Mouse (Mus musculus): ENCODE measurements around the gene Atp6v1c2.

The Atp6v1c2 gene

DNA sequence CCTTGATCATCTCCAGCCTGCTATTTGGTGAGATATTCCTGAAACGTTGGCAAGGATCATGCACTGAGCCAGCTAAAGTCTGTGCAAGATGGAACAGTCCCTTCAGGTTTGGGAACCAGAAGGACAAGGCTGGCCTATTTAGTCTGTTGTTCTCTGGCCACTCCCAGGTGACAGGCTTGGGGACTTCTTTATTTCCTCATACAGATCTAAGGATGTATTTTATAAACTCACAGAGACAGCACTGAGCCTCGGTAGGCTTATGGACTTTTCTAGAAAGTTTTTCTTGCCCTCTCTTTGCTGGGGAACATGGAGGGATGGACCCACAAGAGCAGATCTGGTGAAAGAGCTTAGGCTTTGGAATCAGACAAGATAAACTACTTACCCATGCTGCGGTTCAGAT is at the start of gene Atp6v1c2:
Atp6v1c2 (minus strand) TSS at position 101 of the 400 bp plus-strand sequence.
- no peak for DNase-seq

DNA sequence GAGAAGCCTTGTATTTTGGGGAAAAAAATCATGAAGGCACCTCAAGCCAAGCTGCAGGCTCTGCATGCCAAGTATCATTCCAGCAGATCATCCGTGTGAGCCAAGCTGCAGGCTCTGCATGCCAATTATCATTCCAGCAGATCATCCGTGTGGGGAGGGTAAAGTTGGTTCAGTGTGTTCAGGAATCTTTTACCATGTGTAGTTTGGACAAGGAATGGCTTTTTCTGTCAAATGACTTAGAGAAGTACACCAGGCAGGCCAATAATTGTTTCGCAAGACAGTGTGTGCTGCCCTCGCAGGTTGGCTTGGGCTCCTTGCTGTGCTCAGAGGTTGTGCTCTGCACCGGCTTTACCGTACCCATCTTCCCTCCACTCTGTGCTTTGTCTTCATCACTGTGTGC is 47.4 kb upstream of the Atp6v1c2 start:
- no peak for DNase-seq

DNA sequence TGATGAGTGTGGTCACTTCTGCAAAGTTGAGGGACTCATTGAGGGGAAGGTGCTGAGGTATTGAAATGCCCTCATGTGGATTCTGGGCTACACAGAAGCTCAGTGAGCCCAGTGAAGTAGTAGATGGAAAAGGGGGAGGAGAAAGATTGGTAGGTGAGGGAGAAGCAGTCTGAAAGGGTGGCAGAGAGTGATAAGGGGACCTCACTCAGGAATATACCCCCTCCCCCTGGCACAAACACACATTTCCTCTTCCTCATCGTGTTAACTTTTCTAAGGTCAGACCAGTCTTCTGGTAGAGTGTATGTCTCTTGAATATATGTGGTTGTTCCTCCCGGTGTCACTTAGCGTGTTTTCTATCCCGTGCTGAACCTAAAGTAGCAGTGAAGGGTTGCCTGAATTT is 46.1 kb upstream of the Atp6v1c2 start:
- no peak for DNase-seq

DNA sequence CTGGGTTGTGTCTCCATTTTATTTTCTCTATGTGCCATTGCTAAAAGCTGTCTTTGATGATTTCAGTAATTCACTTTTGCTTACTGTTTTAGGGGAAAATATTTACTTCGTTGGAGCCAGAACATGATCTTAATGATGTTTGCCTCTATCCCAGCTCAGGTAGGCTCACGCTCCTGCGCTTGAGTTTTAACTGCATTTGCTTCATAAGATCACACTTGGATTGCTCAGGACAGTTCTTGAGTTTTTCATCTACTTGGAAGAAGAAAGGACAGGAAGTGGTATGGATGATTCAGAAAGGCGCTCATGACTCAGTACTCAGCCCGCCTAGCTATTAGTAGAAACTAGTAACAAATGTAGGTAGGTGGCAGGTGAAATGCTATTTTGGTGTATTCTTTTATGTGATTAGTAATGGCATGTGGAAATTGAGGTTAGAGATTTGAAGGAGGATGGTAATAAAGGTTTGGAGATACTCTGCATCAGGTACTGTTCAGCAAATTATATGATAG is 44.4 kb upstream of the Atp6v1c2 start:
- no peak for DNase-seq

DNA sequence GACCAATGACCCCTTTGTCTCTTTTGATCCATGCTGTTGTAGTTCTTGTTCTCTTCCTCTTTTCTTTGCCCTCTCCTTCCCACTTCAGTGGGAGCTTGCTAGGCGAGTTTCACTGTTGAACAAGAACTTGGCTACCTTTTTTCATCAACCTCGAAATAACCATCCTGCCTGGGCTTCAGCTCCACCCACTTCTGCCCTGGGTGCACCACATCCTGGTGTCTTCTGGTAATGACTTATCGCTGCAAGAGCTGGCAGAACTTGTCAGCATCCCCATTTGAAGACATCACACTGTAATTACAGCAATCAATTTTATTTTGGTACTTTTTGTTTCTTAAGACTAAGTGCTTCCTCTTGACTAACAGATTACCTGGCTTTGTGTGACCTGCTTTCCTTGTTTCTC is 43.5 kb upstream of the Atp6v1c2 start:
- DNase-seq = peak; percentile 14

DNA sequence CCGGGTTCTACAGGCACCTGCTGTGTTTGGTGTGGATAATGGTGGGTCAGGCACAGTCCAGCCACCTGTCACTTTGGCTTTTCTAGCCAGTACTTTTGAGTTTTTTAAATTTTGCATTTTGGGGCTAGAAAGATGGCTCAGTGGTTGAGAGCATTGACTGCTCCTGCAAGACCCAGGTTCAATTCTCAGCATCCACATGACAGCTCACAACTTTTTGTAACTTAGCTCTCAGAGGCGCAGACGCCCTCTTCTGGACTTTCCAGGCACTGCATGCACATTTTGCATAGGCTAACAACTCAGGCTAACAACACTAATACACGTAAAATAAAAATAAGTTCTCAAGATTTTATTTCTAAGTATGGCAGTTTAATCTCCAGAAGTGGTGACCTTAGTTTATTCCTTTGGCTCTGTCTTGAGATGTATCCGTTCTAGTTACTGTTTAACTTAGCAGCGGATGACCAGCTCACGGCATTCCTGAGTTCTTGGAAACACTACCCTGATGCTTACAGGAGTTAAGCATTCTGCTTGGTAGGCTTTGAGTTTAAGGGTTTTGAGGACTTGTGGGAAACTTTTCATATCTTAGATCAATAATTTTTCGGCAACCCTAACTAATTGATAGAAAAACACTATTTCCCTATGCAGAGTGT is 42.6 kb upstream of the Atp6v1c2 start:
- peak; percentile 19 for DNase-seq

DNA sequence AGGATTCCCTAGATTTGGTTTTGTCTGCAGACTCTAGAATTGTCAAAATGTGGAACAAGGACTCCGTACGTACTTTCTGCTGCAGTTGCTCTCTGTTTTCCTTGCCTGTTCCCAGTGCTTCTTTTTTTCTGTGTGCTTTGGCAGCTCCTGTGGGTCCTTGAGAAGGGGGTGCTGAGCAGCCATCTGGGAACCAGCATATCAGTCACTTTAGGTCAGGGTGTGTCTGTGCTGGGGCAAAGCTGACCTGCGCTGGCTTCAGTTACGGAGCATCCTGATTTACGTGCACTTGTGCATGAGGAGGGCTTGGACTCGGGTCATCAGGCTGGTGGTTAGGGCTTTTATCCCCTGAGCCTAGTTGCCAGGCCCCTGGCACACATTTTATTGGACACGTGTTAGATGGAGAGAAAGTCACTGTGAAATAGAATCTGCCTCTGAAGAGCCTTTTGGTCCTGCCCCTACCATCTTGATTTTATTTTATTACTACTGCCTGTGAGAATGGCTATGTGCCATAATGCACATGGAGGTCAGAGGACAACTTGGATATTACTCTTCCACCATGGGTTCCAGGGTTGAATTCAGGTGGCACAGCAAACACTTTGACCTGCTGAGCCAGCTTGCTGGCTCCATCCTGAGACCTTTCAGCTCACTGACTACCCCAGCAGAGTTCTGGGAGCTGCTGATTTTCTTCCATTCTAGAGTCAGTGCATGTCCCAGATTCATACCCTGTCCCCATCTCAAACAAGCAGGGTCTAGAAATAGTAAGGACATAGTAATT is 40.6 kb upstream of the Atp6v1c2 start:
- DNase-seq = no peak

DNA sequence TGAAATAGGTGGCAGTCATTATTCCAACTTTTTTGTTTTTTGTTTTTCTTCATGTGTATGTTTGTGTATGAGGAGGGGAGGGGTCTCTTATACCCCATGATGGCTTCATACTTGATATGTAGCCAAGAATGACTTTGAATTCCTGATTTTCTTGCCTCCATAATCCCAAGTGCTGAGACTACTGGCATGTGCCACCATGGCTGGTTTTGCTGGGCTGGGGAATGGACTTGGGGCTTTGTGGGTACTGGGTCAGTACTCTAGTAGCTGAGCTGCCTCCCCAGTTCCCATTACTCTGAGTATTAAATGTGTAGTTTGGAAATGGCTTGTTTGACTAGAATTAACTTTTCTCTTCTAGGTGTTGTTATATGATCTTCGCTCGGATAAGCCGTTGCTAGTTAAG is 40.0 kb upstream of the Atp6v1c2 start:
- DNase-seq = no peak

DNA sequence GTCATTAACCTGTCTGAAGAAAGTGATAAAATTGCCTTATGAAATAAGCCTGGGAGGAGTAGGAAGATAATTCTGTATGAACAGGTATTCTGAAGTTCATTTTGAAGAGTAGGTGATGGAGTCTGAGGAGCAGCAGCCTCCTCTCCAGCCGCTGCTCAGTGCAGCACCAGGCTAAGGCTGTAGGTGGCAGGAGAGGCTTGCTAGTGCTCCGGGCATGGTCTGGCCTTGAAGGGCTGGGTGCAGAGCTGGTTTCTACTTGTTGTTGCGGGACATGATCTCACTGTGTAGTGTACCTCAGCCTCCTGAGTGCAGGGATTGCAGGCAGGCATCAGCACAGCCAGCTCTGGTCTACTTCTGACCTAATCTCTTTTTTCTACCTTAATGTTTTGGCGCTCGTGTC is 37.8 kb upstream of the Atp6v1c2 start:
- peak; percentile 48 for DNase-seq

DNA sequence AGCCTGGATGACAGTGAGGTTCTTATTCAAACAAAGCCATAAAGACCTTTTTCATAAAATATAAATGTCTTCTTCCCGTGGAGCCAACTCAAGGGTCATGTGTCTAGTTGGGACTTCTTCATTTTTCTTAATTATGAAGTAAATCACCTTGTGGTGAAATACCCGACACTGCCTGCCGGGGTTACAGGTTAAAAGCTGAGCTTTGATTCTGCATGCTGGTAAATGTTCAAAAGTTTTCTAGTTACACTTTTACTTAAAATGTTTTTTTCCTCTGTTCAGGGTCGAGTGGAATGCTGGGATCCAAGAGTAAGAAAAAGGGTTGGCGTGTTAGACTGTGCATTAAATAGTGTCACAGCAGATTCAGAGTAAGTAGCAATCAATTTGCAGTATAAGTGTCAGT is 33.2 kb upstream of the Atp6v1c2 start:
- no peak for DNase-seq

DNA sequence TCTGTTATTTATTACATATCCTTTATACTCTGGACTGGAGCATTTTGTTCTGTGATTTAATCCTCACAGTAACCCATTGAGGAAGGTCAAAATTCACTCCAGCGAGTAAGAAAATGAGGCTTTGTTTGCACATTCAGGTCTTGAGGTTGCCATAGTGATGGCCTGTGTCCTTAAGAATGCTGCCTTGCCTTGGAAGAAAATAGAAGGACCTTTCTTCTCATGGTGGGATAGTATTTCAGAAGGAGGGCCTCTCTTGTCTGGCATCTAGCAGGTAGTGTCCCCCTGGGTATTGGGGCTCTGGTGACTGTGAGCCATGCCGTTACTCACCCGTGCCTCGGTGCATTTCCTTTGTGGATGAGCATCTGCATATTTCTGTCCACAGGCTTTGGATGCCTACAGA is 31.5 kb upstream of the Atp6v1c2 start:
- DNase-seq = no peak

DNA sequence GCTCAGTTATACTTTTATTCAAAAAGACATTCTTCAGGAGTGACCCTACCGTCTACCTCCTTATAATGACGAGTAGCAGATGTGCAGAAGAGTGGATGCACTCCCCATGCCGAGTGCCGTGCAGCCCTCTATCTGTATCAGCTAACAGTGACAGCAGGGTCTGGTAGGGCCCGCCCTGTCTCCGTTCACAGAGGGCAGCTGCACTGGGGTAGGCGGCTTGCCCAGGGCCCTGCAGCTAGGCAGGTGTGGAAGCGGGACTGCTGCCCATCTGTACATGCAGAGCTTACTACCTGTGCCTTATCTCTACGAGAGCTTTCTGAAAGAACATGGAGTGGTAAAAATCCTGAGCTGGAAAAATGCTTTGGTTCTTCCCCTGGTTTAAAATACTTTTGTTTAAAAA is 30.9 kb upstream of the Atp6v1c2 start:
- no peak for DNase-seq

DNA sequence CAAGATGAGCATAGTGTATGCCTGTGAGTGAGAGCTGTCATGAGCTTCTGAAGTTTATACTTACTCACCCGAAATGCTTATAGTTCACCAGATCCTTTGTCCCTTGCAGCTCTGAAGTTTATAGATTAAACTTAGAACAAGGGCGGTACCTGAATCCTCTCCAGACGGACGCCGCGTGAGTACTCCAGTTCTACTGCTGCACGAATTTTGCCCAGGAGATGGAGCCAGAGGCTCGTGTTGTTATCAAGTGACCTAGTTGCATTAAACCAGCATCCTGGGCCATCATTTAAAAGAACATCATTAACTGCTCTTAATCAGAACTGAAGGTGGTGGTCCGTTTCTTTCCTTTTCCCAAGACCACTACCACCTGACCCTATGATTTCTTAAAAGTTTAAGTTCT is 29.8 kb upstream of the Atp6v1c2 start:
- DNase-seq = no peak

DNA sequence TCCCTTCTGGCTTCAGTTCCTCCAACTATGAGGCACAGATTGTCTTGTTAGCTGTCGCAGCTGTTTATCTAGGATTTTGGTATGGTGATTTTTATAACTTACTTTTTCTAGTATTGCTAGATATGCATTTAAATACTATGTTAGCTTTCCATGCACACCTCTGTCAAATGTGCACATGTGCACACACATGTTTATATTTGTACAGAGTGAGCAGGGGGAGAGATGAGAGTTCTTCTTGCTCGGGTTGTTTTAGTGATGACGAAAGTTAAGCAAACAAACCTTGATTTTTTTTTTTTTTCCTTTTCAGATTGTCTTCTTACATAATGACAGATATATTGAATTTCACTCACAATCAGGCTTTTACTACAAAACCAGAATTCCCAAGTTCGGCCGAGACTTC is 28.6 kb upstream of the Atp6v1c2 start:
- DNase-seq = no peak

DNA sequence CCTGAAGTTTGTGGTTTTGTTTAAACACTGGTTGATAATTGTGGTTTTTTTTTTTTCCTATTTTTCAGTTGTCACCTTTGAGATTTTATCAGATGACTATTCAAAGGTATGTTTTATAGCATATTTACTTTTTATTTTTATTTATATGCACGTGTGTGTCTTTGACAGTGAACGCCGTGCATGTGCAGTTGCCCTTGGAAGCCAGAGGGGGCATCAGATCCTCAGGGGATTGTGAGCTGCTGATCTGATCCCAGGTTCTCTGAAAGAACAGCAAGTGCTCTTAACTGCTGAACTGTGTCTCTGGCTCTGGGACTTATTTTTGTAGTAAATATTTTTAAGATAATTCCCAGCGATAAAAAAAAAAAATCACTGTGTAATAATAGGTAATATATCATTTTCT is 27.7 kb upstream of the Atp6v1c2 start:
- no peak for DNase-seq

DNA sequence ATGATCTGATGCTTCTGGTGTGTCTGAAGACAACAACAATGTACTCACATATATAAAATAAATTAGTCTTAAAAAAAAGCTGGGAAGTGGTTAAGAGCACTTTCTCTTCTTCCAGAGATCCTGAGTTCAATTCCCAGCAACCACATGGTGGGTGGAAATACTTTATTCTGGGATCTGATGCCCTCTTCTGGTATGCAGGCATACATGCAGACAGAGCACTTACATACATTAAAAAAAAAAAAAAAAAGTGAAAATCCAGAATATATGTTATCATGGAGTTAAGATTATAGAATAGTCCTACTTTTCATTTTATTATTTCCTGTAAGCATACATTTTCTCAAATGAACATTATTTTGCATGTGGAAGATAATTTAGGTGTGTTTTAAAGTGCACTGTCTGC is 20.9 kb upstream of the Atp6v1c2 start:
- no peak for DNase-seq

DNA sequence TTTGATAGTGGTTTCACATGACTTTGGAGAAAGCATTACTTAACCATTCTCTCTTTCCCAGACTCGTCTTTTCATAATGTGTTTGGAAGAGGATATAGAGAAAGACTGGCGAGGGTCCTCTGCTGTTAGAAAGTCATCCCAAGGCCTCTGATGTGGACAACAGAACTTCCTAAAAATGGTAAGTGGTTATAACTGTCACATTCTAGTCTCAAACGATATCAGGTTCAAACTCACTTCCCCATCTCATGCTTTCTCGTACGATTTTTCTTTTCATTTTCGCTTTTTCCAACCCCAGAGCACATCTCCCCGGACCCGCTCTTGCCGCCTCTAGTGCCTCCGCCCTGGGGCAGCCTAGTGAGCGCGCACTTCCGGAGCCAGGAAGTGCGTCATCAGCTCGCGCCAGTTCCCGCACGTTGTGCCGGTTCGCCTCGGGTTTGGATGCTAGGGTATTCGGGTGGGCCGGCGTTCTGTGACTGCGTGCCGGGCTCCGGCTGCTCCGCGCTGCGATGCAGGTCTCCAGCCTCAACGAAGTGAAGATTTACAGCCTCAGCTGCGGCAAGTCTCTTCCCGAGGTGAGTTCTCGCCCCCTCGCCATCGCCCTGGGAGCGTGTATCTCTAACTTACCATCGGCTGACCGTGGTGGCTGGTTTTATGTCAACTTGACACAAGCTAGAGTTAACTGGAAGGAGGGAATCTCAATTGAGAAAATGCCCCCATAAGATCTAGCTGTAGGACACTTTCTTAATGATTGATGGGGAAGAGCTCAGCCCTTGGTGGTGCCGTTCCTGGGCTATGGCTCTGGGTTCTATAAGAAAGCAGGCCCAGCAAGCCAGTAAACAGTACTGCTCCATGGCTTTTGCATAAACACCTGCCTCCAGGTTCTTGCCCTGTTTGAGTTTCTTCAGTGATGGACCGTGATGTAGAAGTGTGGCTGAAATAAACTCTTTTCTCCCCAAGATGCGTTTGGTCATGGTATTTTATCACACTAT is 19.2 kb upstream of the Atp6v1c2 start, which contains the start of gene Nol10:
Nol10 (plus strand) TSS at position 411 of the 989 bp plus-strand sequence.
- DNase-seq = peak; percentile 84

DNA sequence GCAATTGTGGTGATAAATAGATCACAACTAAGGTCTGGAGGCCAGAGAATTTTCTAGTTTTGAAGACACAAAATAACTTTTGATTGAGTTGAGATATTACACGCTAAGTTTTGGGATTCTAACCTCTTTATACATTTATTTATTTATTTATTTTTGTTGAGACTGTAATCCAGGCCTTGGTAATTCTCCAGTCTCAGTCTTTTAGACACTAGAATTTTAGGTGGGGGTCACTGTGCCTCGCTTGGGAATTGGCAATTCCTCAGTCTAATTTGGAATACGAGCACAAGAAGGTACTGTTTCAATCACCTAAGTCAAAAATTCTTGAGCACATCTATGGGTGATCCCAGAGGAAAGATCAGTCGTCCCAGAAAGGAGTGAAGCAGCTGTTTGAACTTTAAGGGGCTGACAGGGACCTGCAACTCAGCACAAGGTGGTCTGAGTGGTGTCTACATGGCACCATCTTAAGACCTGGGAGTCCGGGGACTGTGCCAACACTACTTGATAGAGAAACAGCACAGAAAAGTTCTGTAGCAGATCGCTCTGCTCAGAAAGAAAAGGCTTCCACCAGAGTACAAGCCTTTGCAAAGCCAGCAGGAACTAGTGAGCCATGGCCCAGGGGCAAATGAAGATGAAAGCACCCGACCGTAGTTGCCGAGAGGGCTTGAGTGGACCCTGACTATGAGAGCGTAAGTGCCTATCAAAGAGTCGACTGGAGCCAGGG is 18.3 kb upstream of the Atp6v1c2 start:
- peak; percentile 7 for DNase-seq

DNA sequence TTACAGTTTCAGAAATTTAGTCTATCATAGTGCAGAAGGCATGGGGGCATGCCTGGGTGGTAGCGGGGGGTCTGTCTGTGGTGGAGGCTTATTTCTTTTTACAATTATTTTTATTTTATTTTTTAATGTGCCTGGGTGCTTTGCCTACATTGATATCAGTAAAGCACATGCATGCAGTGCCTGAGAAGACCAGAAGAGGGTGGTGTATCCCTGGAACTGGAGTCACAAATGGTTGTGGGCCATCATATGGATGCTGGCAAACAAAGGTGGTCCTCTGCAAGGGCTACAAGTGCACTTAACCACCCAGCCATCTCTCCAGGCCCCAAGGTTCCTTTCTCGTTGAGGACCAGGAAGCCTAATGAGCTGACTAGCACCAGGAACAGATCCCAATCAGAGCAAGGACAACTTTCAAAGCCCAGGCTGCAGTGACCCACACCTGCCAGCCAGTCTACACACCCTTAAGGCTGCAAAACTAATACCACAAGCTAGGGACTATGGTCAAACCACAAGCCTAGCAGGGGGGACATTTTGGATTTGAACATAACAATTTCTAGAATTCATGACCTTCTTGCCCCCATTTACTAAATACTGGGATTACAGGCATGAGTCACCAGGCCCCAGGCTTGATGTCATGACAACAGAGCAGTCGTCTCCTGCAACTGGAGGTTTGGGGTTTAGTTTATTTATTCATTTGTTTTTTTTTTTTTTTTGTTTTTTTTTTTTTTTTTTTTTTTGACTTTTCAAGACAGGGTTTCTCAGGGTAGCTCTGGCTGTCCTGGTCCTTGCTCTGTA is 10.2 kb upstream of the Atp6v1c2 start:
- DNase-seq = peak; percentile 9

DNA sequence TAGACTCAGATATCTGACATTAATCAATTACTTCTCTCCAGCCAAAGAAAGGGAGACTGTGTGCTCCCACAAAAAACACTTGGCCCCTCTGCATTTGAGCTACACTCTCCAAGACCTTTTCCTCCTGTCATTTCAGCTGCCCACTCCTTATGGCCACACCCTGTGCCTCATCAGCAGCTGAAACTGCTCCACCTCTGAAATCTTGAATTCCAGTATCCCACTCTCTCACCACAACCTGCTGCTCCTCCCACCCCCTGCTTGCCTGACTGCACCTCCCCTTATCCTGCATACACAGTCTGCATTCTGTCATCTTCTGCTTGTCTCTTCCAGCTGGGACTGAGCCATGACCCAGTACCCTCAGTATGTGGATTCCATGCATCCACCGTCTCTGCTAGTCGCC is 9.2 kb upstream of the Atp6v1c2 start:
- DNase-seq = no peak

DNA sequence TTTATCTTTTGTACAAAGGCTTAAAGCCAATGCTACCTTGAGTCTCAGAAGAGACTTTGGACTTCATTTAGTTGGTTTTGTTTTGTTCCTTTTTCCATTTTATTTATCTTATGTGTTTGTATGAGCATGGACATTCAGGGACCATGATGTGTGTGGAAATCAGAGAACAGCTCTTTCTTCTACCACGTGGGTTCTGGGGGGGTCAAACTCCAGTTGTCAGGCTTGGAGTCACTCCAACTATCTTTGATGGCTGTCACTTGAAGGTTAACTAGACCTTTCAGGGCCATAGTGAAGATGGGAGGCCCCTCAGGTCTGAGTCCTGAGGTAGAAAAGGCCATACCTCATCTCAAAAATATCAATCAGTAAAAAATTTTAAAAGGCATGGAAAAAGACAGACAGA is 4.3 kb upstream of the Atp6v1c2 start:
- no peak for DNase-seq
